Mouse (Mus musculus): ENCODE measurements around the gene Tbl2. TPM values are rescaled to one million over a fixed set of nuclear protein-coding genes. Genes with fewer than 3 reads are reported as not detected.

Gene Tbl2
- polyA plus RNA-seq, 2 experiments, result 5.5 to 10.2 TPM

DNA sequence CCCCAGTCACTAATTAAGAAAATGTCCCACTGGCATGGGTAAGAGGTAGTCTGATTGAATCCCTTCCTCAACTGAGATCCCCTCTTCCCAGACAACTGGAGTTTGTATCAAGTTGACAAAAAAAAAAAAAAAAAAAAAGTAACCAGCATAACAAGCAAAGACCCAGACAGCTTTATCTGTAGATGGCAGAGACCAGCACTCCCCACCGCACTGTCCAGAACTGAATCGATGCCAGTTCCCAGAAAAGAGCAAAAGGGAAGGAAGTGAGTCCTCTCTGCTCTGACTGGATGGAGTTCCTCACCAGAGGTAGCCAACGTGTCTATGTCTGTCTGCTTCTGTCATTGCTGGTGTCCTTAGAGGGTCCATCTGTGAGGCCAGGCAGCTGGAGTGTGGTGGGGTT lies 3.9 kb upstream of the Tbl2 start:
- no peak for ATAC-seq (ENCODE audit: insufficient read depth)
- H3K4me2 ChIP-seq (ENCODE audit: low read depth), result no peak overlapping the region
- TF ChIP-seq EP300 (IDR thresholded peaks at IDR 0.05; ENCODE audit: low read depth) (no peak), CTCF (IDR thresholded peaks at IDR 0.05; ENCODE audit: low read depth) (no peak)
- no peaks in the 10 kb centered on the region for H3K27me3 ChIP-seq (ENCODE audit: control insufficient read depth, insufficient read depth, low read length)
- WGBS (ENCODE audit: insufficient replicate concordance), result 7% methylated on average over 3 of the region's 3 CpGs
- H3K4me3 ChIP-seq (ENCODE audit: insufficient read depth in 1 of 2, low read depth in 2 of 2, low read length in 2 of 2), result no peak overlapping the region
- no peak for DNase-seq (ENCODE audit: low read depth in 3 of 3, low spot score in 3 of 3)
- H3K4me1 ChIP-seq (replicated peaks; ENCODE audit: control insufficient read depth in 2 of 2, insufficient read depth in 2 of 2, low read length in 1 of 2), result peaks cover 11 to 20% of the 10 kb centered on the region in 2 experiments
- no peak overlapping the region for H3K27ac ChIP-seq
- no peaks in the 10 kb centered on the region for H3K9me3 ChIP-seq (ENCODE audit: control insufficient read depth, low read length)
- H3K9ac ChIP-seq (replicated peaks), result no peak overlapping the region
- no peaks in the 10 kb centered on the region for H3K36me3 ChIP-seq (replicated peaks; ENCODE audit: control insufficient read depth, insufficient read depth, low read depth)

DNA sequence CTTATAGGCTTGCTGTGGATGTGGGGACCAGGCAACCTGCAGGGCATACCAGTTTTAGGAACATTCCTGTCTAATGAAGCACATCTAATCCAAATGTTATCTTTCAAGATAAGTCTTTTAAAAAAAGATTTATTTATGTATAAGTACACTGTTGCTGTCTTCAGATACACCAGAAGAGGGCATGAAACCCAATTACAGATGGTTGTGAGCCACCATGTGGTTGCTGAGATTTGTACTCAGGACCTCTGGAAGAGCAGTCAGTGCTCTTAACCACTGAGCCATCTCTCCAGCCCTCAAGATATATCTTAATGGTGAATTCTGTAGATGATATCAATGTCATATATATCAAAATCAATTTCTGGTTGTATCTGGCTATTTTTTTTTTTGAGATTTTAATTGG lies 3.5 kb upstream of the Tbl2 start:
- ATAC-seq (ENCODE audit: insufficient read depth), result no peak
- Histone ChIP-seq H3K4me2 (ENCODE audit: low read depth) (no peak overlapping the region), H3K4me1 (replicated peaks; ENCODE audit: control insufficient read depth in 2 of 2, insufficient read depth in 2 of 2, low read length in 1 of 2) (peaks cover 11 to 22% of the 10 kb centered on the region in 2 experiments), H3K36me3 (replicated peaks; ENCODE audit: control insufficient read depth, insufficient read depth, low read depth) (no peaks in the 10 kb centered on the region), H3K27ac (no peak overlapping the region), H3K9me3 (ENCODE audit: control insufficient read depth, low read length) (no peaks in the 10 kb centered on the region), H3K4me3 (ENCODE audit: insufficient read depth in 1 of 2, low read depth in 2 of 2, low read length in 2 of 2) (no peak overlapping the region), H3K9ac (replicated peaks) (no peak overlapping the region), H3K27me3 (ENCODE audit: control insufficient read depth, insufficient read depth, low read length) (no peaks in the 10 kb centered on the region)
- no peak for DNase-seq (ENCODE audit: low read depth in 3 of 3, low spot score in 3 of 3)
- TF ChIP-seq EP300 (IDR thresholded peaks at IDR 0.05; ENCODE audit: low read depth), result no peak
- TF ChIP-seq CTCF (IDR thresholded peaks at IDR 0.05; ENCODE audit: low read depth), result 0 out of 2 replicates have a peak, but pooled peaks have one; percentile 1

DNA sequence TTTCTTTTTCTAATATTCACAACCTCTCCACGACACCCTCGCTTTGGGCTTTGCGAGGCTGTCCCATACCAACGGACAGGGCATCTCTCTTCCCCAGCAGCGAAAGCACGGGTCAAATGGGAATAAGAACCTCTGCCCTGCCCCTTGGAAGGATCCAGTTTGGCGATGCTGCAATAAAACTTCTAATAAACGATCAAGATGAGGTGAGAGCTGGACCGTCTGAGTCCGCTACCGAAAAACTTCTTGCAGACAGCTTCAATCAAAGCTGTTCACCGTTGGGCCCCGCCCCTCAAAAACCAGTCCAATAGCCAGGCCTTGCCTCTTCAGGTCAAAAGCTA lies 773 bp upstream of the Tbl2 start:
- DNase-seq (ENCODE audit: low read depth in 3 of 3, low spot score in 3 of 3) (no peak), ATAC-seq (ENCODE audit: insufficient read depth) (no peak)
- WGBS (ENCODE audit: insufficient replicate concordance), result 2% methylated on average over 13 of the region's 13 CpGs
- Histone ChIP-seq H3K27ac (no peak overlapping the region; the same call in 1 of the 2 replicates), H3K9me3 (ENCODE audit: control insufficient read depth, low read length) (no peaks in the 10 kb centered on the region), H3K27me3 (ENCODE audit: control insufficient read depth, insufficient read depth, low read length) (no peaks in the 10 kb centered on the region), H3K9ac (replicated peaks) (peak overlapping the region; percentile 31), H3K4me3 (ENCODE audit: insufficient read depth in 1 of 2, low read depth in 2 of 2, low read length in 2 of 2) (peak overlapping the region; percentile 62 to 89), H3K36me3 (replicated peaks; ENCODE audit: control insufficient read depth, insufficient read depth, low read depth) (no peaks in the 10 kb centered on the region; the same call in 1 of the 2 replicates), H3K4me1 (replicated peaks; ENCODE audit: control insufficient read depth in 2 of 2, insufficient read depth in 2 of 2, low read length in 1 of 2) (peaks cover 11 to 23% of the 10 kb centered on the region in 2 experiments), H3K4me2 (ENCODE audit: low read depth) (peak overlapping the region; percentile 92)
- no peak for TF ChIP-seq EP300 (IDR thresholded peaks at IDR 0.05; ENCODE audit: low read depth)
- no peak for TF ChIP-seq CTCF (IDR thresholded peaks at IDR 0.05; ENCODE audit: low read depth)

DNA sequence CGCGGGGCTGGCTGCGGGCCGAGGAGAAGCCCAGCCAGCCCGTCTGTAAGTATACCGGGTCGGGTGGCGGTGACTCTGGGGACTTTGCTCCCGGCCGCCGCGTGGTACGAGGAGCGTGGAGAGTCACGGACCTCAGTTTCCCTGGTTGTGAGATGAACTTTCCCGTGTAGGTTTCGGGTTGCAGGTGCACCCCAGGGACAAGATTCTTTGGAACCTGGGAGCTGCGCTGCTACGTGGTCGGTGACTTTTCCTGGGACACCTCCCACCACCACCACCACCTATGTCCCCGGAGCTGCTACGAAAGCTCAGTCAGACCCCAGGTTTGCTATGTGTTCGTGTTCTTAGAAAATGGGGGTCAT lies 342 bp downstream of the Tbl2 start:
- Histone ChIP-seq H3K9ac (replicated peaks) (peak overlapping the region; percentile 90), H3K36me3 (replicated peaks; ENCODE audit: control insufficient read depth, insufficient read depth, low read depth) (peaks cover 5% of the 10 kb centered on the region), H3K4me3 (ENCODE audit: insufficient read depth in 1 of 2, low read depth in 2 of 2, low read length in 2 of 2) (peak overlapping the region; percentile 89 to 94), H3K9me3 (ENCODE audit: control insufficient read depth, low read length) (no peaks in the 10 kb centered on the region), H3K27ac (peak overlapping the region; percentile 60), H3K4me2 (ENCODE audit: low read depth) (peak overlapping the region; percentile 92), H3K27me3 (ENCODE audit: control insufficient read depth, insufficient read depth, low read length) (no peaks in the 10 kb centered on the region), H3K4me1 (replicated peaks; ENCODE audit: control insufficient read depth in 2 of 2, insufficient read depth in 2 of 2, low read length in 1 of 2) (peaks cover 11 to 20% of the 10 kb centered on the region in 2 experiments)
- ATAC-seq (ENCODE audit: insufficient read depth), result no peak
- DNase-seq (ENCODE audit: low read depth in 3 of 3, low spot score in 3 of 3), result no peak
- TF ChIP-seq EP300 (IDR thresholded peaks at IDR 0.05; ENCODE audit: low read depth) (no peak), CTCF (IDR thresholded peaks at IDR 0.05; ENCODE audit: low read depth) (no peak)
- 1% methylated on average over 23 of the region's 23 CpGs for WGBS (ENCODE audit: insufficient replicate concordance)

DNA sequence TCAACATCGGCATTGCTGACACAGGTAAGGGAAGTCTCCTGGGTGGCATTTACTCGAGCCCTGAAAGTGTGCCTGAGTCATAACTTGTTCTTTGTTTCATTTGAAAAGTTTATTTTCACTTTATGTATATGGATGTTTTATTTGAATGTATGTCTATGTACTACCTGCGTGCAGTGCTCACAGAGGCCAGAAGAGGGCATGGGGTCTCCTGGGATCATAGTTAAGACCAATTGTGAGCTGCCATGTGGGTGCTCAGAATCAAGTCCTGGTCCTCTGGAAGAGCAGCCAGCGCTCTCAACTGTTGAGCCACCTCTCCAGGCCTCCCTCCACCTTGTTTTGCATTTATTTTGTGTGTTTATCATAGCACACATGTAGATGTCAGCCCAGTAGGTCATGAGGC lies 7.0 kb downstream of the Tbl2 start:
- H3K4me2 ChIP-seq (ENCODE audit: low read depth), result no peak overlapping the region
- H3K27ac ChIP-seq, result no peak overlapping the region
- H3K27me3 ChIP-seq (ENCODE audit: control insufficient read depth, insufficient read depth, low read length), result no peaks in the 10 kb centered on the region
- 85% methylated on average over 4 of the region's 4 CpGs for WGBS (ENCODE audit: insufficient replicate concordance)
- H3K4me1 ChIP-seq (replicated peaks; ENCODE audit: control insufficient read depth in 2 of 2, insufficient read depth in 2 of 2, low read length in 1 of 2), result peaks cover 0 to 3% of the 10 kb centered on the region in 2 experiments; a peak in 1 of 4 replicates
- no peaks in the 10 kb centered on the region for H3K9me3 ChIP-seq (ENCODE audit: control insufficient read depth, low read length)
- peaks cover 51% of the 10 kb centered on the region for H3K36me3 ChIP-seq (replicated peaks; ENCODE audit: control insufficient read depth, insufficient read depth, low read depth)
- no peak for ATAC-seq (ENCODE audit: insufficient read depth)
- no peak overlapping the region for H3K4me3 ChIP-seq (ENCODE audit: insufficient read depth in 1 of 2, low read depth in 2 of 2, low read length in 2 of 2)
- DNase-seq (ENCODE audit: low read depth in 3 of 3, low spot score in 3 of 3), result no peak
- H3K9ac ChIP-seq (replicated peaks), result no peak overlapping the region
- TF ChIP-seq CTCF (IDR thresholded peaks at IDR 0.05; ENCODE audit: low read depth) (peak; percentile 35; the same call in 1 of the 2 replicates), EP300 (IDR thresholded peaks at IDR 0.05; ENCODE audit: low read depth) (no peak)

All from liver, embryonic 14.5 days (tissue).